In the genomic region with DNA sequence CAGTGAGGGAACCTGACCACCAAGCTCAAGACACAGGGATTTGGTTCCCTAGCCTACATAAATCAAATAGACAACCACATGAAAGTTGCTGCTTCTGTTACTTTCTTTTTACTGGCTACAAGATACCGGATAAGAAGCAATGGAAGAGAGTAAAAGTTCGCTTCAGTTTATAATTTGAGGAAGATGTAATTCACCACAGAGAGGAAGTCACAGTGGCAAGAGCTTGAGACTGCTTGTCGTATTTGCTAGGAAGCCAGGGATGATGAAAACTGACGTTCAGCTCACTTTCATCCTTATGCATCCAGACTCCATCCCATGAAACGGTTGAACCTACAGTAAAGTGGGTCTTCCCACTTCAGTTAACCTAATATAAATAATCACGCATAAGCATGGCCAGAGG, we compare ENCODE assay signal across 31 mouse cellular contexts.
A peak's percentile ranks its signal among the peaks of the same experiment; 100 is the strongest.
DNase-seq lines count a peak whose midpoint lies in the region; ATAC-seq and TF ChIP-seq lines count a peak whose summit lies in the region.
"Had no signal": no experiment of that assay in that cellular context is flagged by ENCODE, and none has a peak within 500 bp of the region (broad histone marks: within the 10 kb centered on the region; RNA-seq: fewer than 3 reads in every experiment).

No protein-coding gene starts in this region.

- no peak for TF ChIP-seq POLR2A in bone marrow macrophage, adult 2 months (IDR thresholded peaks at IDR 0.05; ENCODE audit: borderline replicate concordance, low read depth, low read length)
- TF ChIP-seq POLR2A in small intestine, adult 2 months (IDR thresholded peaks at IDR 0.05; ENCODE audit: low read depth, low read length) = no peak

- no peak for TF ChIP-seq CTCF in kidney, postnatal 0 days (IDR thresholded peaks at IDR 0.05; ENCODE audit: low read depth)
- TF ChIP-seq CTCF in bone marrow macrophage, adult 2 months (IDR thresholded peaks at IDR 0.05; ENCODE audit: low read depth, low read length) = no peak
- TF ChIP-seq CTCF in small intestine, adult 2 months (IDR thresholded peaks at IDR 0.05; ENCODE audit: extremely low read depth, insufficient read length, insufficient replicate concordance, low read depth, low read length) = no peak

- H3K27me3 ChIP-seq in kidney, postnatal 0 days (ENCODE audit: insufficient read depth, low read length) = no peaks in the 10 kb centered on the region
- H3K27me3 ChIP-seq in small intestine, adult 2 months (ENCODE audit: control insufficient read depth, insufficient read depth, low read length) = no peaks in the 10 kb centered on the region
- H3K27me3 ChIP-seq: CH12.LX; embryonic facial prominence, embryonic 15.5 days; heart, embryonic 12.5 days; hindbrain, embryonic 12.5 days; limb, embryonic 12.5 days; lung, embryonic 15.5 days; midbrain, embryonic 13.5 days; neural tube, embryonic 12.5 days; stomach, embryonic 15.5 days had no signal

- no peak overlapping the region for H3K4me3 ChIP-seq in kidney, postnatal 0 days (replicated peaks; ENCODE audit: low read depth, low read length)
- H3K4me3 ChIP-seq in bone marrow macrophage, adult 2 months (ENCODE audit: insufficient read depth, low read length) = peak overlapping the region; percentile 46
- no peak overlapping the region for H3K4me3 ChIP-seq in macrophage (ENCODE audit: inconsistent target)
- no peak overlapping the region for H3K4me3 ChIP-seq in small intestine, adult 2 months (ENCODE audit: low read depth, low read length)
- H3K4me3 ChIP-seq: embryonic facial prominence, embryonic 15.5 days; heart, embryonic 12.5 days; hindbrain, embryonic 12.5 days; layer of hippocampus, adult 2 months; limb, embryonic 12.5 days; lung, embryonic 15.5 days; midbrain, embryonic 13.5 days; neural tube, embryonic 12.5 days; stomach, embryonic 15.5 days had no signal

- no peak overlapping the region for H3K4me2 ChIP-seq in kidney, postnatal 0 days (ENCODE audit: low read length)
- H3K4me2 ChIP-seq: embryonic facial prominence, embryonic 15.5 days; heart, embryonic 12.5 days; hindbrain, embryonic 12.5 days; limb, embryonic 12.5 days; lung, embryonic 15.5 days; midbrain, embryonic 13.5 days; neural tube, embryonic 12.5 days; stomach, embryonic 15.5 days had no signal

- no peaks in the 10 kb centered on the region for H3K79me2 ChIP-seq in macrophage (ENCODE audit: inconsistent target)

- 26% methylated on average over 6 of the region's 6 CpGs for WGBS in kidney, postnatal 0 days
- 13% methylated on average over 6 of the region's 6 CpGs for WGBS in macrophage (ENCODE audit: missing documents)
- 77% methylated on average over 6 of the region's 6 CpGs for WGBS in small intestine, adult 2 months

- no peaks in the 10 kb centered on the region for H3K9me3 ChIP-seq in kidney, postnatal 0 days (replicated peaks; ENCODE audit: low read length)
- H3K9me3 ChIP-seq: embryonic facial prominence, embryonic 15.5 days; G1E; heart, embryonic 12.5 days; hindbrain, embryonic 12.5 days; limb, embryonic 12.5 days; lung, embryonic 15.5 days; midbrain, embryonic 13.5 days; neural tube, embryonic 12.5 days; stomach, embryonic 15.5 days had no signal

- H3K9ac ChIP-seq in kidney, postnatal 0 days (ENCODE audit: low read depth, low read length) = no peak overlapping the region
- H3K9ac ChIP-seq: embryonic facial prominence, embryonic 15.5 days; heart, embryonic 12.5 days; hindbrain, embryonic 12.5 days; limb, embryonic 12.5 days; liver, embryonic 14.5 days; lung, embryonic 15.5 days; midbrain, embryonic 13.5 days; neural tube, embryonic 12.5 days; stomach, embryonic 15.5 days had no signal

- no peak overlapping the region for H3K27ac ChIP-seq in kidney, postnatal 0 days
- H3K27ac ChIP-seq in bone marrow macrophage, adult 2 months (ENCODE audit: insufficient read depth, low read depth, low read length) = peak overlapping the region; percentile 96
- H3K27ac ChIP-seq in macrophage = peak overlapping the region; percentile 90
- peak overlapping the region; percentile 65; the same call in 1 of the 2 replicates for H3K27ac ChIP-seq in small intestine, adult 2 months (ENCODE audit: insufficient read depth, low read depth, low read length)
- H3K27ac ChIP-seq: embryonic facial prominence, embryonic 15.5 days; hindbrain, embryonic 12.5 days; layer of hippocampus, adult 2 months; limb, embryonic 12.5 days; liver, embryonic 14.5 days; lung, embryonic 15.5 days; midbrain, embryonic 13.5 days; neural tube, embryonic 12.5 days; stomach, embryonic 15.5 days had no signal

- DNase-seq in kidney, postnatal 0 days (ENCODE audit: low spot score) = peak; percentile 53
- no peak for DNase-seq in kidney, adult 11 months
- DNase-seq in cerebellum, postnatal 14 days = no peak
- DNase-seq in thymus, adult 18-20 months = no peak
- DNase-seq in lung, postnatal 36 days = no peak
- DNase-seq: adrenal gland, adult 2 months; B cell, adult 2 months; cerebellum, adult 8-10 months; gastrocnemius, postnatal 36 days; kidney, adult 8-10 months; kidney, postnatal 14 days; layer of hippocampus, postnatal 36 days; lung, postnatal 4 days; thymus, postnatal 36 days had no signal

- no peak for ATAC-seq in kidney, postnatal 0 days (replicated peaks; ENCODE audit: low FRiP score, low read depth)
- ATAC-seq: forebrain, embryonic 14.5 days; inflammation-experienced regulatory T-cells, adult 6 months; midbrain, embryonic 13.5 days had no signal

- H3K4me1 ChIP-seq in kidney, postnatal 0 days (replicated peaks; ENCODE audit: insufficient read depth, low read length) = 0 out of 2 replicates have a peak, but pooled peaks cover 3% of the 10 kb centered on the region
- peaks cover 42% of the 10 kb centered on the region for H3K4me1 ChIP-seq in bone marrow macrophage, adult 2 months (ENCODE audit: control insufficient read depth, insufficient read depth, low read length)
- peaks cover 19% of the 10 kb centered on the region; the same call in 1 of the 2 replicates for H3K4me1 ChIP-seq in small intestine, adult 2 months (ENCODE audit: control insufficient read depth, insufficient read depth, insufficient read length, low read length)
- H3K4me1 ChIP-seq: embryonic facial prominence, embryonic 15.5 days; hindbrain, embryonic 12.5 days; limb, embryonic 12.5 days; lung, embryonic 15.5 days; midbrain, embryonic 13.5 days; neural tube, embryonic 12.5 days; stomach, embryonic 15.5 days had no signal

- no peaks in the 10 kb centered on the region for H3K36me3 ChIP-seq in kidney, postnatal 0 days (ENCODE audit: insufficient read depth, low read length)
- H3K36me3 ChIP-seq in macrophage (ENCODE audit: inconsistent target) = no peaks in the 10 kb centered on the region
- H3K36me3 ChIP-seq in small intestine, adult 2 months (ENCODE audit: control insufficient read depth, insufficient read depth, low read length) = no peaks in the 10 kb centered on the region
- H3K36me3 ChIP-seq: embryonic facial prominence, embryonic 15.5 days; G1E; heart, embryonic 12.5 days; hindbrain, embryonic 12.5 days; limb, embryonic 12.5 days; lung, embryonic 15.5 days; midbrain, embryonic 13.5 days; neural tube, embryonic 12.5 days; stomach, embryonic 15.5 days had no signal
